Mouse (Mus musculus): ENCODE data around the gene Prss37. TPM values are rescaled to one million over a fixed set of nuclear protein-coding genes. Genes with fewer than 3 reads are reported as not detected.
A peak's percentile ranks its signal among the peaks of the same experiment; 100 is the strongest.

Gene Prss37
- polyA plus RNA-seq, 1 experiment from 2014 or later, result not detected

GRCm38 (mm10) chr6:40470916-40471719, 48.2 kb downstream of the Prss37 start, which contains the start of gene Ssbp1:
TSS of gene Ssbp1 (plus strand) at chr6:40471352.
- DNase-seq (ENCODE audit: low spot score) (peak; percentile 97), ATAC-seq (ENCODE audit: low read depth) (peak; percentile 98)
- under 1% methylated on average over 47 of the region's 54 CpGs for WGBS
- Histone ChIP-seq H3K9me3 (ENCODE audit: control insufficient read depth, low read length) (no peaks in the 10 kb centered on the region), H3K36me3 (ENCODE audit: control insufficient read depth, insufficient read depth, low read length) (peaks cover 28% of the 10 kb centered on the region), H3K9ac (ENCODE audit: low read depth, low read length) (peak within 1 kb of the TSS; percentile 93), H3K4me2 (ENCODE audit: low read depth, low read length) (peak within 1 kb of the TSS; percentile 82), H3K4me3 (ENCODE audit: low read depth, low read length) (peak within 1 kb of the TSS; percentile 79), H3K27me3 (replicated peaks; ENCODE audit: control insufficient read depth, insufficient read depth, low read length) (no peaks in the 10 kb centered on the region), H3K27ac (replicated peaks; ENCODE audit: low read depth, low read length) (peak within 1 kb of the TSS; percentile 97), H3K4me1 (ENCODE audit: control insufficient read depth, insufficient read depth, low read length) (peaks cover 5% of the 10 kb centered on the region)

GRCm38 (mm10) chr6:40465710-40466109, 53.6 kb downstream of the Prss37 start:
- no peak for ATAC-seq (ENCODE audit: low read depth)
- H3K9me3 ChIP-seq (ENCODE audit: control insufficient read depth, low read length), result no peaks in the 10 kb centered on the region
- H3K4me3 ChIP-seq (ENCODE audit: low read depth, low read length), result no peak overlapping the region
- H3K27me3 ChIP-seq (replicated peaks; ENCODE audit: control insufficient read depth, insufficient read depth, low read length), result no peaks in the 10 kb centered on the region
- no peak overlapping the region for H3K9ac ChIP-seq (ENCODE audit: low read depth, low read length)
- 51% methylated on average over 6 of the region's 6 CpGs for WGBS
- H3K27ac ChIP-seq (replicated peaks; ENCODE audit: low read depth, low read length), result no peak overlapping the region
- no peak overlapping the region for H3K4me2 ChIP-seq (ENCODE audit: low read depth, low read length)
- no peaks in the 10 kb centered on the region for H3K4me1 ChIP-seq (ENCODE audit: control insufficient read depth, insufficient read depth, low read length)
- no peak for DNase-seq (ENCODE audit: low spot score)
- H3K36me3 ChIP-seq (ENCODE audit: control insufficient read depth, insufficient read depth, low read length), result no peaks in the 10 kb centered on the region

Other genes with a start within 250 kb of the Prss37 start
- gene Agk, start 194.3 kb downstream of the Prss37 start, polyA plus RNA-seq (2014; fragmentation: Nextera tagmentation; extraction: Ambion mirVana), result 41.4 and 45.0 TPM in 2 replicates
- 9.1 and 9.2 TPM in 2 replicates for gene E330009J07Rik, start 83.4 kb downstream of the Prss37 start, polyA plus RNA-seq (2014; fragmentation: Nextera tagmentation; extraction: Ambion mirVana)
- 0.09 and 0.51 TPM in 2 replicates for gene Wee2, start 80.4 kb downstream of the Prss37 start, polyA plus RNA-seq (2014; fragmentation: Nextera tagmentation; extraction: Ambion mirVana)
- gene Ssbp1, start 48.2 kb downstream of the Prss37 start, polyA plus RNA-seq (2014; fragmentation: Nextera tagmentation; extraction: Ambion mirVana), result 126 and 128 TPM in 2 replicates
- gene Tas2r137, start 28.3 kb downstream of the Prss37 start, polyA plus RNA-seq (2014; fragmentation: Nextera tagmentation; extraction: Ambion mirVana), result not detected in 2 replicates
- gene Tas2r108, start 26.0 kb downstream of the Prss37 start, polyA plus RNA-seq (2014; fragmentation: Nextera tagmentation; extraction: Ambion mirVana), result not detected in 2 replicates
- gene Olfr461, start 35.5 kb upstream of the Prss37 start, polyA plus RNA-seq (2014; fragmentation: Nextera tagmentation; extraction: Ambion mirVana), result not detected in 2 replicates
- gene Olfr460, start 50.0 kb upstream of the Prss37 start, polyA plus RNA-seq (2014; fragmentation: Nextera tagmentation; extraction: Ambion mirVana), result 0.15 TPM in 1 of 2 replicates, not detected in the other
- gene Clec5a, start 66.3 kb upstream of the Prss37 start, polyA plus RNA-seq (2014; fragmentation: Nextera tagmentation; extraction: Ambion mirVana), result 1.6 and 2.1 TPM in 2 replicates
- not detected in 2 replicates for gene Tas2r138, start 93.8 kb upstream of the Prss37 start, polyA plus RNA-seq (2014; fragmentation: Nextera tagmentation; extraction: Ambion mirVana)
- gene Mgam, start 109.3 kb upstream of the Prss37 start, polyA plus RNA-seq (2014; fragmentation: Nextera tagmentation; extraction: Ambion mirVana), result 0.07 and 0.14 TPM in 2 replicates